Mouse (Mus musculus): ENCODE results near the gene Cyp2w1.

The Cyp2w1 gene

GRCm38 (mm10) chr5:139405478-139405877 lies 53.1 kb downstream of the Cyp2w1 start:
- DNase-seq = no peak

- no peak for DNase-seq
These were observed 53.5 kb downstream of the Cyp2w1 start for GRCm38 (mm10) chr5:139405953-139406352.

All from thymus, postnatal 25 days (tissue).